Mouse (Mus musculus): ENCODE data around the gene Tubg2.

Gene Tubg2

DNA sequence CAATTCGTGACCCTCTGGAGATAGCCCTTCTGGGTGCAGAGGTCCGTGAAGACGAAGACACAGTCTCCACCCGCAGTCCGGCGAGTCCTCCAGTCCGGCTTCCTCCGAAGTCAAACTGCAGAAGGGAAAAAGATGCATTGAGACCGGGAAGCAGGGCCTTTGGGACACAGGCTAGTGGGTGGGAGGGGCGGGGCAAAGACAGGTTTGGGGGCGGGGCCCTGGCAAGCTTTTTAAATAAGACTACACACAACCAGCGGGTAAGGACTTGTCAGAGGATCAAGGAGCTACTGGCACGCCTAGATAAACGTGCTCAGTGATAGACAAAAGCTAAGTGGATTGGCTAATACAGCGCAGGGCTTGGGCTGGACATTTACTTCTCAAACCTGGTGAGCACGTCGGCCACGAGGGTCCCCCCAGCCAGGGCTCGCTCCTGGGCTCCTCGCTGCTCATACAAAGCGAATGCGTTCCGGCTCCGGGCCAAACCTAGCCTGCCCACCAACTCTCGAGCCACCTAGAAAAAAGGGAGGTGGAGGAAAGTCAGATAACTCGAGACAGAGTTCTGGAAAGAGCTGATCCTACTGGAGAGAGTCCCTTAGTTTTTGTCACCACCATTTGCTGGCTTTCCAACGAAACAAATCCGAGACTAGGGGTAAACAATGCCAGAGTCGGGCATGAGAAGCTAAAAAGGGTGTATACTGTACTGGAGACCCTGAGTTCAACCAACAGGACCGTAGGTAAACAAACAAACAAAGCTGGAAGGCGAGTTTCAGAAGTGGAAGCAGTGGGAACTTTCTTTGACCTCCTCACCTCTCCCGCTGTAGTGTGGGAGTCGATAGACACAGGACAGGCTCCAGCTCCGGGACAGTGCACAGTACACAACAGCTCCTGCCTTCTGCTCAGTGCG is 9.2 kb downstream of the Tubg2 start:
- intact Hi-C loops (cut with DNase I), result no loop called here

DNA sequence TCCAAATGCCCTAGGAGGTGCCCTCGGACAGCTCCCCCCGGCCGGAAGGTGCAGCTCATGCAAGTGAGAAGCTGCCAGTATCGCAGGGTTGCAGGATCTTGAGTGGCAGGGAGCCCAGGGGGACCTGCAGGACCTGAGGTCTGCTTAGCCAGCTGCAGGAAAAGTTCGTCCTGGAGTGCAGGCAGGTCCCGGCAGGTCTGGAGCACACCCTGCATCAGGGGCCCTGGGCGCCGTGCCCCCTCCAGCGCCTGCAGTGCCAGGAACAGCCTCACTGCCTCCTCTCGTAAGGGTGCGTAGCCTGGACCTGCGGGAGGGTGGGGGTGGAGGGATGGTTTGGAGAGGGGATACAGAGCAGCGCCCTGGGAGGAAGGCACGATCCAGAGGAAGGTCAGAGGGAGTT is 10.7 kb downstream of the Tubg2 start:
- intact Hi-C loops (cut with DNase I), result no loop called here

DNA sequence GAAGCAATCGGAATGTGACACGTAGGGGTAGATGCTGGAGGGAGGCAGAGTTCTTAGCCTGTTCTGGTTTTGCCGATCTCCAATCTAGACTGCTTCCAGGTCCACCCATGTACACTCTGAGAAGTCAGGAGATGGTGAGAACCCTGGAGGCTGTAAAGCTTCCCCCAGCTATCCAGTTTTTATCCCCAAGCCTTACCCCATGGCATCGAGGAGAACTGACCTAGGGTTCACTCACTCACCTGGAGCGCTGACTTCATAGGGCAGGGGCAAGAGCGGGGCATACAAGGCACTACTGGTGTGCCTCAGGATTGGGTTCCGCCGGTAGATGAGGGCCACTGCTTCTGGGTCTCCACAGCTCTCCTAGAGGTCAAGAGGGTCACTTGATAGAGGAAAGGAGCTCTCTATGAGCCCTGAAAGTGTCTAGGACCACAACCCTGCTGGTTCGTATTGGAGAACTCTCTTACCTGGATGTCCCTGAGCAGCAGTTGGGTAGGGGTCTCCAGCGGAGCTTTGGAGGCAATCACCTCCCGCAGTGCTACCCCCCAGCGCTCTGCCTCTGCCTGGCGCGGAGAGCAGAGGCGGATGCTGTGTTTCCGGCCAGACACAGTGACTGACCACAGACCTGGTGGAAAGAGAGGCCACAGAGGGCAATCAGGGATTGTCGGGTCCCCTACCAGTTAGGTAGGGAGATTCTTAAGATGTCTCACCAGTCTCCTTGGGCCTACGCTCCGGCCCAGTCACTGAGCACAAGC is 11.7 kb downstream of the Tubg2 start:
- intact Hi-C loops (cut with DNase I), result no loop called here

DNA sequence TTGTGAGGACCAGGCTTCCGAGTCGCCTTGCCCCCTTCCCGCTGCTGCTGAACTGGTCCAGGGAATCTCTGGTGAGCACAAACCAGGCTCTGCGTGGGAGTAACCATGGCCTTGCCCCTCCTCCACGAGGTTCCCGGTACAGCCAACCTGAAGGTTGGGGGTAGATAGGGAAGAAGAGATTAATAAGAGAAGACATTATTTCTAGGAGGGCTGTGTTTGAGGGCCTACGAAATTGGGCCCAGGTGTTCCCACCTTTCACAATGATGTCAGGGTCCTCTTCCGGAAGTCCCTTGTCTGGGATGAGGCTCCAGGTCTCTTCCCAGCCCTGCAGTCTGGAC is 12.2 kb downstream of the Tubg2 start:
- intact Hi-C loops (cut with DNase I), result no loop called here

DNA sequence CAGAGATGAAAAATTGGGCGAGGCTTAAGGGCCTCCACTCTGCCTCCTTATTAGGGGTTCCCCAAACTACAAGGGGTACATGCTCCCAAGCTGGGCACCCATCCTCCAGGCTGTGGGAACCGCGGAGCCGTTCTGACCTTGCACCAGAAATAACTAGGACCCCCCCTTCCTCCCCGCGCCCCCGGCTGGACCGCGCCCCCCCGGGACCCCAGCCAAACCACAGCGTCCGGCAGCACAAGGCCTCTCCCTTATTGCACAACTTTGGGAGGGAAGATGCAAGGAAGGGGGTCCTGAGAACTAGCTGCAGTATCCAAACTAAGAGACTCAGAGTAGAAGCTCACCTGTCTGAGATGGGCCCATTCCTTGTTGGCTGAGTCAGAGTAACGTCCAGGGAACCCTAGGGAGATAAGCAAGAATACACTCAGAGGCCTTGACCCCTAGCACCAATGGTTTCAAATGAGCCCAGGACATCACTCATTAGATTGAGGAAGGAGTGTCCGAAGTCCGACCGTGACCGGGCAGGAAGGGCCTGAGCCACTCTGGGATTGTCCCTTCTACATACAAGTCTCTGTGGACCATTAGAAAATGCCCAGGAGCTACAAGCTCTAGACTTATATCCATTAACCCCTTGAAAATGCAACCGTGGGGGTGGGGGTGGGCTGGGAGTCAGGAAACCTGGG is 12.7 kb downstream of the Tubg2 start:
- intact Hi-C loops (cut with DNase I), result no loop called here

DNA sequence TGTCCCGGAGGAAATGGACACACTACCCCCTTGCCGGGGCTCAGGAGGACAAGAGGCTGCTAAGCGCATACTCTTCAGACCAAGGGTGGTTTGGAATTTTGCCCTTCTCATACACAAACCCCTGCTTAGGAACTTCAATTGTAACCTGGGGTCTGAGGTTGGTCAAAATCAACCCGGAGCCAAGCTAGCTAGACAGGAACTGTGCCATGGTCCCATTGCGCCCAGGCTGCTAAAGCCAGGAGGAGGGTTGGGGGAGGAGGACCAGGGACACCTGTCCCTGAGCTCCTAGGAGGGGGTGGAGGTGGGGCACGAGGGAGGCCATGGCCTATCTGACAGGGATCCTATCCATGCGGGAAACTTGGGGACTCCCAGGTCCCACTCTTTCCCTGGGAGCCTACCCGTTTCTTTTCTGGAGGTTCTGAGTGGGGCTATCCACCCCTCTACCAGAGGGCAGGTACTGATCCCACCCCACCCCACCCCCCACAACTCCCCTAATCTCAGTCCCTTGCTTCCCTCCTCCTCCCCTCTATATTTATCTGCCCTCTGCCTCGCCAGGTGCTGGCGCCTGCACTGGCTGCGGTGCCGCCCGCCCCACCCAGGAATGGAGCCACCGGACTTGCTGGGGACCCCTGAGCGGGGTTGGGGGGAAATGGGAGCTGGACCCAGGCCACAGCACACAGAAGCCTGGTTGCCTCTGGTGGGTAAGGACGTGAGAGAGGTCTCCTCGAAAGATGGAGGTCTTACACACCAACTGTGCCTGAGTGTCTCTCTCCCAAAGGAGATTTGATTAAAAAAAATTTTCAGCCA is 13.8 kb downstream of the Tubg2 start:
- intact Hi-C loops (cut with DNase I), result loop anchor here (5.0 kb wide), 1 partner anchor 32 kb away; no protein-coding TSS in a partner anchor

DNA sequence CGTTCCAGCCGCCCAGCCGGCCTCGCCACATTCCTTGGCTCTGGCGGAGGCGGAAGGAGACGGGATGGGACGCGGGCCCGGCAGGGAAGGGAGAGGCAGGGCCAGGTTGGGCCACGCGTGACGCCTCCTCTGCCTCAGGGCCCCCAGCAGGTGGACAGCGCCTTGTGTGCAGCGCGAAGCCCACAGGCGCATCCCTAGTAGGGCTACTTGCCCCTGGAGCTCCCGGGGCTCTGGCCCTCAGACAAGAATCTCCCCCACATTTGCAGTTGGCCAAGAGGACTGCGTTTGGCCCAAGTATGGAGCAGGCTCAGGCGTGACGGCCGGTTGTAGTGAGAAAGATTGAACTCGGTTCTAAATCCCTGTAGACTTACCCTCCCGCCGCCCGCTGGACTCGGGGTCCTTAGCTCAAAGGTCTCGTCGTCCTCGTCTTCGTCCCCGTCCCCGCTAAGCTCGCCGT is 14.7 kb downstream of the Tubg2 start, which contains the start of gene Cntnap1:
Gene Cntnap1 (plus strand): TSS at position 170 of the 457 bp plus-strand sequence.
- intact Hi-C loops (cut with DNase I), result loop anchor here (5.0 kb wide), 1 partner anchor 33 kb away; no protein-coding TSS in a partner anchor

DNA sequence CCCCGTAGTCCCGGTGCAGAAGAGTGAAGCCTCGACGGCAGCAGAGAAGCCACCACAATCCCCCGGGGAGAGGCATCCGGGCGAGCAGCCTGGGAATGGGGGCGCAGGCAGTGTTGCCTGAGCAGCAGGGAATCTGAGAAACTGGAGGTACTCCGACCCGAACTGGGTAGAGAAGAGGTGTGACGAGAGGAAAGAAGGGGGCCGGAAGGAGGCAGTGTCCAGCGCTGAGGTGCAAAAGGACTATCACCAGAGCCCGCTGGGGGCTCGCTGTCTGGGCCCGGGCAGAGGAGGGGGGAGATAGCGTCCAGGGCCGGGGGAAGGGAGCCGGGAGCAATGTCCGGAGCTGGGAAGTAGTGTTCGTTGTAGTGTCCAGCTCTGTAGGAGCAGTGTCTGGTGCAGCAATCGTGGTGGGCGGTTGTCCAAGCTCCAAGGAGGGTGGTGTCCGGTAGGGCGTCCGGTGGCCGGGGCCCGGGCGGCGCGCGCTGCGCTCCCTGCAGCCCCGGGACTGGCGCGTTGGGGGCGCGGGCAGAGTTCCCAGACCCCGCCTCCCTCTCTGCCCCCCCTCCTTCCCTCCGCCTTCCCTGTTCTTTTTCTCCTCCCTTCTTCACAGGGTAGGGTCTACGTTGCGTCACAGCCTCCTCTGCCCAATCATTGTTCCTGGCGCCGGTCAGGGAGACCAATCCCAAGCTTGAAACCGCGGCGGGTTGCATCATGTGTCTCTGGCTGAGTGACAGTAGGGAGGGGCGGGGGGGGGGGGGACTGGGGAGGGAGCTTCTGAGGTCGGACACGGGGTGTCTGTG is 15.3 kb downstream of the Tubg2 start, which contains the start of gene Plekhh3:
Gene Plekhh3 (minus strand): TSS at position 541 of the 800 bp plus-strand sequence.
- intact Hi-C loops (cut with DNase I), result loop anchor here (5.0 kb wide), 1 partner anchor 34 kb away; no protein-coding TSS in a partner anchor

DNA sequence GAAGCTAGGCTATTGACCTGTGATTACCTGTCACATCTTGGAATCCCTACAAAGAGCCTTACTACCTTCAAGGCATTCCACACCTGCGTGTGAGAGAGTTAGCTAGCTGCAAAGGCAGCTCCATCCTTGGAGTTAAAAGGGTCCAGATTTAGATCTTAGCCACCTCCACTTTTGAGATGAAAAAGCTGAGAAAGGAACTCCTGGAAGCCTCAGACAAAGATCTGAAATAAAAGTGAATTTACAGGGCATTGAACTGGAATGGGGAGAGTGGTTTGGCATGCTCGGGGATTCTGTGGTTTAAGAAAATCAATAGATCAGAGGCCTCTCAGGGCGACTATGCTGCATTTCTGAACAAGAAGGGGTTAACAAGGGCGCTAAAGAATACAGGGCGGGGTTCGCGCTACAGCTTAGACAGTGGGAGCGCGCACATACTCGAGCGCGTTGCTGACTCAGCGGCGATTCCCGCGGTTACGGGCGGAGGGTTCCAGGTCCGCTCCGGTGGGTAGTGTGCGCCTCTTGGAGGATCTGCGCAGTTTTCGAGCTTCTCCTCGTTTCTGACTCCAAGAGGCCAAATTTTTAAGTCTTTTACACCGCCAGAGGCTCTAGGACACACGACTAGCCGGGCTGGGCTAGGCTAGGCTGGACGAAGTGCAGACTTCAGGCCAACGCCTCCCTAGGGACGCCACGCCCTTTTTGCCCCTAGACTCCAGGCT is 16.2 kb downstream of the Tubg2 start:
- intact Hi-C loops (cut with DNase I), result loop anchor here (5.0 kb wide), 1 partner anchor 35 kb away; no protein-coding TSS in a partner anchor

DNA sequence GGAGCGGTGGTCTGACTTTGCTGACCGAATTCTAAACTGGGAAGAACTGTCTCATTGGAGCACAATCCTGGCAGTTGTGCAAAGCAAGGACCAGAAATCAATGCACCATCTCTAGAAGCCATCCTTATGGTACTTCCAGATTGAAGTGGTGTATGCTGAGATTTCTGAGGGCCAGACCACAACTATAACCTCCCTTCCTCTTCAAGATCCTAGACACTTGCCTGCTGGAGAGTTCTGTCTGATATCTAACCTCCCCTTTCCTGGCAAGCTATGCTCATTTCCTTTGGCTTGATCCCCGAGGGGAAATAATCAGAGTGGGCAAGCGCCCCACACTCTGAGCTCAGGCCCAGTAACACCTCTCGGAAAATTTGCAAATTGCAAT is 16.7 kb downstream of the Tubg2 start:
- intact Hi-C loops (cut with DNase I), result loop anchor here (5.0 kb wide), 1 partner anchor 35 kb away; no protein-coding TSS in a partner anchor

DNA sequence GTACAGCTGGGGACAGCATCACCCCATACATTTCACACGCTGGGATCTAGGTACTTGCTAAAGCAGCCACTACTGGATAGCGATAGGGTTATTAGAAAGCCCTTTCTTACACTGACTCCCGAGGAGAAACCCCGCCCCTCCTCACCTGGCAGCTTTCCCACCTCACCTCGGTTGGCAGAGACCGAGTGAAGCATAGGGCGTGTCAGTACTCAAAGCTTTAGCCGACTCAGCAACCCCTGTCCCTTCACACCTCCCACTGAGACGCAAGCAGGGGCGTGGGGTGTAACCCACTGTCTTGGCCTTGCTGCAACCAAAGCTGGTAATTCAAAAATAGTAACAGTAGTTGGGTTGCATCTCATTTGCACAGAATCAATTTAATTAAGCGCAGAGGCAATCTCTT is 17.4 kb downstream of the Tubg2 start:
- intact Hi-C loops (cut with DNase I), result loop anchor here (5.0 kb wide), 1 partner anchor 36 kb away; no protein-coding TSS in a partner anchor

DNA sequence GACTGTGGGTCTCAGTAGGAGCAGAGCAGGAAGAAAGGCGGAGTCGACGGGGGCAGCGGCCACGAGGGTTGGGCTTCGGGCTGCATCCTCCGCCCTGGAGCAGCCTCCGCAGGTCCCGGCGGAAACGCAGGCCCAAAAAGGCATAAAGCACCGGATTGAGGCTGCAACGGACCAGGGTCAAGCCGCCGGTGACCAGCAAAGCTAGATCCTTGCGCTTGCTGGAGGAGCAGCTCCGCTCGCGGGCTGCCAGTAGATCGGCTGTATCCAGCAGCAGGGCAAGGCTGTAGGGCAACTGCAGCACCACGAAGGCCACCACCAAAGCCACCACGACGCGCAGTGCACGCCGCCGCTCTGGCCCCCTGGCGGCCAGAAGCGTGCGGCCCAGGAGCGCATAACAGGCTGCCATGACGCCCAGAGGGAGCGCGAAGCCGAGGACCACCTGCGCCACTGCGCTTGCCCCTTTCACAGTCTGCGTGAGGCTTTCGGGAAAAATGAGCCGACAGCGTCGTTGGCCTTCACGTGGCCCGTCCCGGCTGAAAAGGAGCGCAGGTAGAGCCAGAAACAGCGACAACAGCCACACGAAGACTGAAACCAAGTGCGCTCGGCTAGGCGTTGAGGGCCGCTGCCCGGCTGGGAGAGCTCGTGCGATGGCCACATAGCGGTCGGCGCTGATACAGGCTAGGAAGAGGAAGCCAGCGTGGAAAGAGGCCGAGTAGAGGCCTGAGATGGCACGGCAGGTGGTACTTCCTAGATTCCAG is 18.1 kb downstream of the Tubg2 start:
- intact Hi-C loops (cut with DNase I), result loop anchor here (5.0 kb wide), 1 partner anchor 37 kb away; no protein-coding TSS in a partner anchor

DNA sequence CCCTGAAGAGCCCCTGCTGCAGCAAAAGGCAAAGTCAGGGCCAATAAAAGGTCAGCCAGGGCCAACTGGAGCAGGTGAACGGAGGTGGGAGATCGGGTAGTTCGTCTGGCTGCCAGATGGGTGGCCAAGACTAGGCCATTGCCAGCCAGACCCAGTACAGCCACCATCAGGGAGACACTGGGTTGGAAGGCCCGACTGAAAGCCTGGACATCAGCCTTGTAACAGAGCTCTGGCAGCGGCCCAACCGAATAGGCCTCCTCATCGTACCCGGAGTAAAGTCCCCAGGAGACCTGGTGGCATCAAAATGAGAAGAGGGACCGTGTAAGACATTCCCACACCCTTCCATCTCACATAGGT is 18.7 kb downstream of the Tubg2 start:
- intact Hi-C loops (cut with DNase I), result loop anchor here (5.0 kb wide), 1 partner anchor 37 kb away; no protein-coding TSS in a partner anchor

DNA sequence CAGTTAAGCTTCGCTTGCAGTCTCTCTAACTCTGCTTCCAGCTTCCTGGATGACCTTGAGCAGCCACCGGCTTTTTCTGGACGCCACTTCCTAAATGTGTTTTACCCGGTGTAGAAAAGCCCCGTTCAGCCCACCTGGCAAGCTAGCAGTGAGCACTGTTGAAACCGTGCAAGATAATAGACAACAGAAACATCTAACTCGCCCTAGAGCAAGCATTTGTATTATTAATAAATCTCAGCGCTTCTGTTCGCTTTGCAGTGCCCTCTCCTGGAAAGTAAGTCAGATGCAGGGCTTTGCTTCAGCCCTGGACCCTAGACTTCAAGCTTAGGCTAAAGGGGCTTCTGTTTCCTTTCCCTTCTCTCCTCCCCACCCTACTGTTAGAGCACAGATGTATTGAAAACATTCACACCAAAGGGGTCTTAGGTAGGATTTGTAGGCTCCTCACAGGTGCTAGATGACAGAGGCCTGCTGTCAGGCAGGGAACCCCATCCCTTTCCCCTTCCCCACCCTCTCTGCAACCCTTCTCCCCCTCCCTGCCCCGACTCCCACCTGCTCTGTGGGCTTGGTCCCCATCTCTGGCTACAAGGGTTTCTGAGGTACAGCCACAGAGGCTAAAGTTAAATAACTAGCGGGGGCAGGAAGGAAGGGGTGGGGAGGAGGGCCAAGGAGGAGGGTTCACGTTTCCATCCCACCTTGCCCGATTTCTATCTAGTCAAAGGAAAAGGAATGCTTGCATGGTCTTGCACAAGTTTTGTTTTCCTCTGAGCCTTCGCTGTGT is 19.3 kb downstream of the Tubg2 start, which contains the start of gene Ccr10:
Gene Ccr10 (minus strand): TSS at position 593 of the 778 bp plus-strand sequence.
- intact Hi-C loops (cut with DNase I), result loop anchor here (5.0 kb wide), 2 partner anchors 38 to 78 kb away; partner anchors contain the start of gene Psmc3ip

DNA sequence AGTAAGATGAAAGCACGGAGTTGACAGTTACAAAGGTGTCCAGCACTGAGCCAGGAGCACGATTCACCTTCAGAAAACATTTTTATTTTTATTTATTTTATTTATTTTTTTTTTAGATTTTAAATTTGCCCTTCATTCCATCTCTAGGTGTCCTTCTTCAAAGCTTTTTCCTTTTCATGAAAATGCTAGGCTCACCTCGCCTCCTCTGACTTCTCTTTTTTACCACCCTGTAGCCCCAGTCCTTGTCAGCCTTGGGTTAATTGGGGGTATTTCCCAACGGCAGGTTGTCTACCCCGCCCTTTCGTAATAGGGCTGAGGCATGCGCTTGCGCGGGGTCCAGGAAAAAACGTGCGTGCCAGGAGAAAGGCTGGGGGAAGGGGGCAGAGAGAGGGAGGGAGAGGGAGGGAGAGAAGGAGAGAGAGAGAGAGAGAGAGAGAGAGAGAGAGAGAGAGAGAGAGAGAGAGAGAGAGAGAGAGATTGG is 20.0 kb downstream of the Tubg2 start:
- intact Hi-C loops (cut with DNase I), result loop anchor here (5.0 kb wide), 1 partner anchor 78 kb away; the partner anchor contains the start of gene Psmc3ip

DNA sequence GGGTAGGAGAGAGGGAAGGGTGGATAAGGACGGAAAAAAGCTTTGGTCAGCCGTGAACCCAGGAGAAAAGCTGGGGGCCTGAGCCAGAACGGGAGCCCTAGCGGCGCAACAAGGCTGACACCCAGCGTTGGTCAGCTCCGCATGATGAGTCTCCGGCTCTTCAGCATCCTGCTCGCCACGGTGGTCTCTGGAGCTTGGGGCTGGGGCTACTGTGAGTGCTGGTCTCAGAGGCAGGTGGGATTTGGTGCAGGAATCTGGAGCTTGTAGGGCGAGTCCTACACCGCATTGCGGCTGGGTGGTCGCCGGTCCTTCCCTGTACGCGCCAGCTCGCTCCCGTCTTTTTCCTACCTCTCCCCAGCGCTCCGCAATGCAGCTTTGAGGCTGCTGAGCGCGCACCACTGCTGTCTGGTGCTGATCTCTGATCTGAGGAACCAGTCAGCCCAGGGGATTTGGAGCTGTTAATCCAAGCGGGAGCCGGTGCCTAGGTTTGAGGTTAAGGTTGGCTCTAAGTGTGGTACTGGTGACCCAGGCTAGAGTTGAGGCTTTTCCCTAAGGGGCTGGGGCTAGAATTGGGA is 20.5 kb downstream of the Tubg2 start:
- intact Hi-C loops (cut with DNase I), result loop anchor here (5.0 kb wide), 1 partner anchor 79 kb away; the partner anchor contains the start of gene Psmc3ip

Measured in adrenal gland (tissue).